Mouse (Mus musculus): Measurements from ENCODE around the gene Gm47985.

DNA sequence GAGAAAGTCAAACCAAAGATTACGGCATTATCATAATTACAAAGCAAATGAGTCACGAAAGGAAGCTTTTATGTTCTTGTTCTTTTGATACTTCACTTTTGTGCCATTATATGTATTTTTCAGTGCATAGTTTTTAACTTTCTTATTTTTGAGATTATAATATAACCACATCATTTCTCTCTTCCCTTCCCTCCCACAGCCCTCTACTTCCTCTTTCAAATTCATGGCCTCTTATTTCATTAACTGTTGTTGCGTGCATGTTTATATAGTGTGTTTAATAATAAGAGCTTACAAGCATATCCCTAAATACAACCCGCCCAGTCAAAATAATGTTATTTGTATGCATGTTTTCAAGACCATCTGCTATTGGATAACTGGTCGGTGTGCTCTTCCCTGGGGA, 36.7 kb downstream of the Gm47985 start:
- TF ChIP-seq POLR2A (IDR thresholded peaks at IDR 0.05; ENCODE audit: low read depth, low read length) = no peak
- TF ChIP-seq CTCF (IDR thresholded peaks at IDR 0.05; ENCODE audit: extremely low read depth, insufficient read depth, insufficient read length, insufficient replicate concordance) = no peak

Measured in spleen, adult 2 months (tissue).